Mouse (Mus musculus) stomach, embryonic 14.5 days (tissue): ENCODE data around the gene Ndufa12. TPM values are rescaled to one million over a fixed set of nuclear protein-coding genes. Genes with fewer than 3 reads are reported as not detected.

Experiments
- ATAC-seq: fragments of 200-750 bp; cut with Nextera tagmentation; 2 replicates; pipeline ENCODE4 v1.8.0; 2017; ENCODE audit warnings: low read depth, moderate TSS enrichment; ENCODE audit not compliant: insufficient number of reproducible peaks, insufficient read depth, low FRiP score
- H3K27ac ChIP-seq: fragments of 300-500 bp; sonication (generic); 2 replicates; pipeline ENCODE4 v1.5.1; 2014; ENCODE audit warnings: mild to moderate bottlenecking, low read length, moderate library complexity, mixed read lengths
- H3K27me3 ChIP-seq: fragments of 300-500 bp; sonication (generic); 2 replicates; pipeline ENCODE4 v1.6.1; 2014; ENCODE audit warnings: low read length, control low read depth, mixed read lengths; ENCODE audit not compliant: control insufficient read depth, insufficient read depth
- H3K36me3 ChIP-seq: fragments of 300-500 bp; sonication (generic); 2 replicates; pipeline ENCODE4 v1.6.1; 2014; ENCODE audit warnings: mild to moderate bottlenecking, control low read depth, low read length, moderate library complexity, mixed read lengths; ENCODE audit not compliant: control insufficient read depth, insufficient read depth
- H3K4me1 ChIP-seq: fragments of 300-500 bp; sonication (generic); 2 replicates; pipeline ENCODE4 v1.6.1; 2014; ENCODE audit warnings: low read length, control low read depth, mixed read lengths; ENCODE audit not compliant: control insufficient read depth, insufficient read depth
- H3K4me2 ChIP-seq: fragments of 300-500 bp; sonication (generic); replicated peaks from 2 replicates; pipeline ENCODE4 v1.6.1; 2014; ENCODE audit warnings: low read depth, low read length, control low read depth
- H3K4me3 ChIP-seq: fragments of 300-500 bp; sonication (generic); 2 replicates; pipeline ENCODE4 v1.5.1; 2014; ENCODE audit warnings: low read depth, low read length, control low read depth
- H3K9ac ChIP-seq: fragments of 300-500 bp; sonication (generic); replicated peaks from 2 replicates; pipeline ENCODE4 v1.6.1; 2014; ENCODE audit warnings: low read depth, mild to moderate bottlenecking, control low read depth, low read length, moderate library complexity, mixed read lengths
- H3K9me3 ChIP-seq: fragments of 300-500 bp; sonication (generic); 2 replicates; pipeline ENCODE4 v1.6.1; 2016; ENCODE audit warnings: low read depth, low read length, control low read depth; ENCODE audit not compliant: control insufficient read depth
- WGBS: fragments of 180-500 bp; shearing (Covaris S2); extraction: QIAGEN DNeasy Blood & Tissue Kit; methylation state at CpG from one replicate; pipeline ENCODE4 v1.1.7; 2014; 5-methylcytosine and 5-hydroxymethylcytosine counted together
- polyA plus RNA-seq: library from polyadenylated mRNA; unstranded; fragments of >200 nt; fragmentation: Nextera tagmentation; extraction: Ambion mirVana; gene quantifications from 2 replicates; pipeline ENCODE4 v1.2.1, GENCODE M21; 2014

Gene Ndufa12
- polyA plus RNA-seq, 1 experiment from 2014 or later: 430 TPM

DNA sequence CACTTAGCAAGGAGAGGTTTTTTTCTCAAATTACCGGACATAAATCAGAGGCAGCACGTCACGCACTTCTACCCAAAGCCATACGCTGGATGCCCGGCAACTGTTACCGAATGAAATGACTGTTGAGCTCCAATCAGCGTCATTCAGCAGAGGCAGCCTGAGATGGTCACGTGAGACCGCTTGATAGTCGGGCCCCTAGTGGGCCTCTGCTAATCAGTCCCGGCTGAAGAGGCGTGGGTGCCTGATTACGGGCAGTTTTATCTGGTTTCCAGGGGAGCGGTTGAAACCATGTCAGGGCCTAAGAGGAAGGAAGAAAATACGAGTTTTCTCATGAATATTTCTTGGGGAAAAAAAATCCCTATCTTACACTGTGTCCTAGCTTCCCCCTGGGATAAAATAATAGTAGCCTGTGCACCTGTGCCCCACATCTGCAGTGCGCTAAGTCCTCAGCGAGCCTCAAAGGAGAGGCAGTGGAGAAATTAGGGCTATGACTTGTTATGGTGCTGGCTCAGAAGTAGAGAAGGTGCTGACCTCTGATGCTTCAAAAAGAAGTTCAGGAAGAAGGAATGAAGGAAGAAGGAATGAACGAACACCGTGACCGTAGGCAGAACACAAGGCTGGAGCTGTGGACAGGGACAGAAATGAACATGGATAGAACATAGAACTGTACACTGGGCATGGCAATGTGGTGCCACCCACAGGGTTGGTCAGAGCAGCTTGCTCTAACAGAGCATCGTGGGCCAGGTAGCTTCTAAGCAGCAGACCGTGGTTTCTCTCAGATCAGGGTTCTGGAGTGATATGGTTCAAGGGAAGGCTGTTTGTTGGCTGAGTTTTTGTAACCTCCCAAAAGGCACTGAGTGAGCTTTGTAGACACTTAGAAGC is 51.3 kb downstream of the Ndufa12 start:
- no peak overlapping the region for H3K4me3 ChIP-seq
- H3K27me3 ChIP-seq: no peaks in the 10 kb centered on the region
- peak; percentile 93 for ATAC-seq
- H3K4me2 ChIP-seq: no peak overlapping the region; the same call in 1 of the 2 replicates
- no peaks in the 10 kb centered on the region for H3K36me3 ChIP-seq
- no peak overlapping the region for H3K27ac ChIP-seq
- no peaks in the 10 kb centered on the region for H3K4me1 ChIP-seq
- H3K9me3 ChIP-seq: no peaks in the 10 kb centered on the region
- WGBS: 40% methylated on average over 22 of the region's 22 CpGs
- no peak overlapping the region for H3K9ac ChIP-seq

DNA sequence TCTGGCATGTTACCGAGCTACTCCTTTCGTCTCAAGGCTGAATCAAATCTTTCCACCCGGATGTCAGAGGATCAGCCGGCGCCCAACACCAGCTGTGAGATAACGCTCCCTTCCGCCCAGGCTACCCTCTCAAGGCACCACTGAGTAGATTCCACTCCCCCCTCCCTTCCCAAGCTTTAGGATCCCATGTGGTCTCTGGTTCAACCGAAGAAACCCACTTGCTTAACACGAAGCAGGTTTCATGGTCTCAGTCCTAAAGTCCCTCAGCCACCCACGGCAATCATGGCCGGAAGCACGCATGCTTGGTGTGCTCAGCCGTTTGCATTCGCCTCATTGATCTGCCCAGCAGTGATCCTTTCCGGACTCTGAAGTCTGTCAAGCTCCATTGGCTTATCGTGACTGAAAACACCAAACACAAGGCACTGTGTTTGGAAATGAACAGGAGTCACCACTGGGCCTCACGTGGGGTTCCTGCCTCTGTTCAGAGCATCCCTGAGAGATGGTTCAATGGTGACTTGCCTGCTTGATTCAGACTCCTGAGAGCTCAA is 54.8 kb downstream of the Ndufa12 start:
- Histone ChIP-seq H3K4me1 (no peaks in the 10 kb centered on the region), H3K4me2 (no peak overlapping the region), H3K4me3 (no peak overlapping the region), H3K27ac (no peak overlapping the region), H3K27me3 (no peaks in the 10 kb centered on the region), H3K9me3 (no peaks in the 10 kb centered on the region), H3K36me3 (no peaks in the 10 kb centered on the region), H3K9ac (no peak overlapping the region)
- ATAC-seq: no peak
- WGBS: 78% methylated on average over 17 of the region's 17 CpGs

DNA sequence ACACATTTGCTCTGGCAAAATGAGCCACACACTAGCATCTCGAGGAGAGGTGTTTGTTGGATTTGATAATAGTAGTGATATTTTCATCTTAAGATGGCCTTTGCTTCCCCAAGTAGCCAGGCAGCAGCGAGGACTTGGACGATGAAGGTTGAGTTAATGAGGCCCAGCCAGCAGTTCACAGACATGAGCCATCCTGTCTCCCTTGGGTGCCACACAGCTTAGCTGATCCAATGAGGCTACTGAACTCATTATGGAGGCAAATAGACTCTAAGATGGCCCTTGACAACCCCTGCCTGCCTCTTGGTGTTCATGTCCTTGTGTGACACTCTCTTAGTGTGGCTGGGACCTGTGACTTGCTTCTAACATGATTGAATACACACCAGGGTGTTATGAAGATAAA is 56.2 kb downstream of the Ndufa12 start:
- Histone ChIP-seq H3K4me3 (no peak overlapping the region), H3K9ac (no peak overlapping the region), H3K36me3 (no peaks in the 10 kb centered on the region), H3K9me3 (no peaks in the 10 kb centered on the region), H3K4me1 (no peaks in the 10 kb centered on the region), H3K27ac (no peak overlapping the region), H3K4me2 (no peak overlapping the region), H3K27me3 (no peaks in the 10 kb centered on the region)
- 64% methylated on average over 3 of the region's 3 CpGs for WGBS
- no peak for ATAC-seq

DNA sequence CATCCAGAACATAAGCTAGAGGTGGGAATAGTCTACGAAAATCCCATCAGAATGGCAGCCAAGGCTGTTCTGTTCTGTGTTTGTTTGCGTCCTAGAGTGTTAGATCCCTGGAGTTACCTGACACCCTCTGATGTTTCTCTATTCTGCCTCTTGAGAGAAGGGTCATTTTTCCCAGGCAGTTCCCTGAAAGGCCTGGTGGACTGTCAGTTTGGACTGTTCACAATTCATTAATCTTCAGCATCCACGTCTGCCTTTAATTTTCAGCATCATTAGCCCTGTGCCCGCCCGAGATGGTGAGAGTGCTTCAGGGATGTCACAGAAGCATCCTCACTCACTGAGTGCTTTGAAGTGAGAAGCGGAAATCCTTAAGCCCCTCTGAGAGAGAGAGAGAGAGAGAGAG is 57.2 kb downstream of the Ndufa12 start:
- WGBS: 60% methylated on average over 6 of the region's 6 CpGs
- H3K36me3 ChIP-seq: no peaks in the 10 kb centered on the region
- no peak for ATAC-seq

DNA sequence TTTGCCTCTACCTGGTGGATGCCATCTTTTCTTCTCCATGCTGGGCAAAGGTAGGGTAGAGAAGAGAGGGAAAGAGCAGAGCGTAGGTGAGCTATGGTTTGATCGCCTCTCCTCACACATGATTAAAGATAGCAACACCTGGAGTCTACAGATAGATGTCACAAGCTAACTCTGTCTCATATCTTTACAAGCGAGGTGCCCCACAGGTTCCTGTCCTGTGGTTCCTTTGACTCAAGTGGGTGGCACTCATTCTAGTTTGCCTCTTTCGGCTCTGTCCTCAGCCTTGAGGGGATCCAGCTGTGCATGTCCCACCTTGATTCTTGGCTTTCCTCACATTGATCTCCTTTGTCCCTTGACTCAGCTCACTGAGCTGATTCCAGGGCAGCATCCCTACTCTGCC is 58.0 kb downstream of the Ndufa12 start:
- ATAC-seq: no peak
- H3K9ac ChIP-seq: no peak overlapping the region
- no peaks in the 10 kb centered on the region for H3K9me3 ChIP-seq
- H3K4me2 ChIP-seq: no peak overlapping the region
- H3K36me3 ChIP-seq: no peaks in the 10 kb centered on the region
- H3K27me3 ChIP-seq: no peaks in the 10 kb centered on the region
- WGBS: 91% methylated on average over 4 of the region's 4 CpGs
- H3K27ac ChIP-seq: no peak overlapping the region
- no peak overlapping the region for H3K4me3 ChIP-seq
- no peaks in the 10 kb centered on the region for H3K4me1 ChIP-seq

More for the DNA sequence above, 57.2 kb downstream of the Ndufa12 start:
- Histone ChIP-seq H3K9me3 (no peaks in the 10 kb centered on the region), H3K4me3 (no peak overlapping the region), H3K4me2 (no peak overlapping the region), H3K27me3 (no peaks in the 10 kb centered on the region), H3K9ac (no peak overlapping the region), H3K4me1 (no peaks in the 10 kb centered on the region), H3K27ac (no peak overlapping the region)

DNA sequence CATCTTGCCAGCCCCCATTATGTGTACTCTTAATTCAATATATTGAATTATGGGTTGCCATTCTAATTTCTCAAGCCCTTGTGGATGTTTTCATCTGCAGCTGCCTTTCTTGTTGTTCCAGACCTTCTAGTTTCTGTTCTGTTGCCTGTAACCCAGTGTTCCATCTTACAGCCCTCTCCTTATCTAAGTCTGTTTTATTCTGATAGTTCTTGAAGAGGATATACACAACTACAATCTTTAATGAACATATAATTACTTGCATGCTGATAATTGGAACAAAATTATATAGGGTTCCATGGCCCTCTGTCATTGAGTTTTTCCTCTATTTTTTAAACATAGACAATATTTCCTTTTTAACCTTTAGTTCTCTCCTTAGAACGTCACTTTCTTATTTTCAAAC is 62.0 kb downstream of the Ndufa12 start:
- Histone ChIP-seq H3K9ac (no peak overlapping the region), H3K9me3 (no peaks in the 10 kb centered on the region), H3K36me3 (no peaks in the 10 kb centered on the region), H3K27ac (no peak overlapping the region), H3K4me2 (no peak overlapping the region), H3K4me3 (no peak overlapping the region), H3K4me1 (no peaks in the 10 kb centered on the region), H3K27me3 (no peaks in the 10 kb centered on the region)
- 77% methylated on average over 1 of the region's 1 CpGs for WGBS
- ATAC-seq: no peak

DNA sequence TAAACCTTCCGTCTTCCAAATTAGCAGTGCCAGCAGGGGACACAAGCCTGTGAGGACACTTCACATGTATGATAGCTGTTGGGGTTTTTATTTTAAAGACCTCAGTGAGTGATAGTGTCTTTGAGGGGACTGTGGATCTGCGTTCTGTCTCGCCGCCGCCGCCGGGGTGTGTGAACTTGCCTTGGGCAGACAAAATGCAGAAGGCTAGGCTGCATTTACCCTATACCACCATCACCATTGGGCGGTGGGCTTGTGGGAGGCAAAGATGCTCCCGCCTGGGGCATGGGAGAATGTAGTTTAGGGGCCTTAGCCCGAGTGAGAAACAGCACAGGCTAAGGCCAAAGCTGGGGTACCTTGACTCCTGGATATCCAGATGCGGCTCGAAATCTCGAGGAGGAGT is 64.1 kb downstream of the Ndufa12 start:
- H3K9ac ChIP-seq: no peak overlapping the region
- WGBS: 88% methylated on average over 13 of the region's 13 CpGs
- H3K4me2 ChIP-seq: no peak overlapping the region
- no peak overlapping the region for H3K27ac ChIP-seq
- H3K4me3 ChIP-seq: no peak overlapping the region
- no peaks in the 10 kb centered on the region for H3K36me3 ChIP-seq
- ATAC-seq: no peak
- H3K9me3 ChIP-seq: no peaks in the 10 kb centered on the region
- H3K27me3 ChIP-seq: no peaks in the 10 kb centered on the region
- no peaks in the 10 kb centered on the region for H3K4me1 ChIP-seq

DNA sequence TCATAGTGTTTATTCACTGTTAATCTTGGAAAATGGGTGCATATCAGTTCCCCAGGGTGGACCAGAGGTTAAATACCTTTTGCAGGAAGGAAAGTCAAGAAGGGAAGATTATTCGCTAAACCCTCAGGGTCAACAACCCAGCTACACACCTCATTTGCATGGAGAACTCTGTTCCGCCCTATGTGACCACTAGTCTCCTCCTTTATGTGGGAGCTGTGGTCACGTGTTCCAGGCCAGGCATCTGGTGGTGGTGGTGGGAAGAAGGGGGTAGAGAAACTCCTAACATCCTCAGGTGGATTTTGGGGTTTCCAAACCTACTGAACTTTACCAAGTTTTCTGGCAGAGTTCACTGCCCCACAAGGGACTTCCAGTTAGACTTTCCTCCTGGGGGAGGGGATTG is 64.7 kb downstream of the Ndufa12 start:
- Histone ChIP-seq H3K4me1 (no peaks in the 10 kb centered on the region), H3K9ac (no peak overlapping the region), H3K4me3 (no peak overlapping the region), H3K36me3 (no peaks in the 10 kb centered on the region), H3K4me2 (no peak overlapping the region), H3K27me3 (no peaks in the 10 kb centered on the region), H3K27ac (no peak overlapping the region), H3K9me3 (no peaks in the 10 kb centered on the region)
- 73% methylated on average over 3 of the region's 3 CpGs for WGBS
- ATAC-seq: no peak
